Mouse (Mus musculus): Measurements from ENCODE around the gene Fubp3. TPM values are rescaled to one million over a fixed set of nuclear protein-coding genes. Genes with fewer than 3 reads are reported as not detected.
"Not testable (repeated sequence)": the region's sequence is repeated elsewhere in the genome, so short reads cannot be mapped to it uniquely, and the experiment has no call there.

Gene Fubp3
- 32.0 and 36.3 TPM in 2 replicates for total RNA-seq (2017)

DNA sequence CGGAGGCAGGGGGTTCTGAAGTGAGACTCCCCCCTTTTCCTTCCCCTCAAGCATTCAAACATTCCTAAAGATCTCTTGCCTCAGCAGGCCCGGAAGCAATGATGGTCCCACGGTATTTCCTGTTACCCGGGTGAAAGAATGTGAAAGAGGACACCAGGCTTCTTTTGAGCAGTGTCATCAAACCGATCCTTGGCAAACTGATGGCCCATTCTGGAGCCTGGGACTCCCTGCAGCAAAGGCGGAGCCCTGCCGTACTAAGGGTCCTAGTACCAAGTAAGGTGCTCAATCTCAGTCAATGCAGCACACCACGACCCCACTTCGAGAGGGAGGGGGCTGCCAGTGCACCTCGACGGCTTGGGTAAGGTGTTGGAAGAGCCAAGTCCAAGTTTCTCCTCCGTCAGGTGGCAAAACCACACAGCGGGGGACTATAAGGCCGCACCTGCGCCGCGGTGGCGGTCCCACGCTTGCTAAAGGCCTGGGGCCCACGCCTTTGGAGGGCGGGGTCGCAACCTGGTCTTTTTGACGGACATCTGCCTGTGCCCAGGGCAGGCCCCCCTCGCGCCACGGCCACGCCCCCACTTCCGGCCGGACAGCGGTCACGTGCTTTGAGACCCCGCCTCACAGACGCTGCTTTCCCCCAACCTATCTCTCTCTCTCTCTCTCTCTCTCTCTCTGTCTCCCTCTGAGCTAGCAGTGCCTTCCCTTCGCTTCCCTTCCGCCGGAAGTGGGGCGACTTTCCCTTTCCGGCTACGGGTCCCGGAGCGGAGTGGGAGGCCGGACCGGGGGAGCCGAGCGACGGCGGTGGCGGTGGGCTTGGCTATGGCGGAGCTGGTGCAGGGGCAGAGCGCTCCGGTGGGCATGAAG lies at the start of gene Fubp3:
Gene Fubp3, plus strand, starts transcription at position 601 of the 864 bp plus-strand sequence.
- ATAC-seq (replicated peaks in 1 of 2; ENCODE audit: insufficient read depth in 1 of 2, low FRiP score in 2 of 2, low TSS enrichment in 1 of 2, low read depth in 1 of 2, poor library complexity in 2 of 2, severe bottlenecking in 2 of 2), result peak; percentile 44 to 69

DNA sequence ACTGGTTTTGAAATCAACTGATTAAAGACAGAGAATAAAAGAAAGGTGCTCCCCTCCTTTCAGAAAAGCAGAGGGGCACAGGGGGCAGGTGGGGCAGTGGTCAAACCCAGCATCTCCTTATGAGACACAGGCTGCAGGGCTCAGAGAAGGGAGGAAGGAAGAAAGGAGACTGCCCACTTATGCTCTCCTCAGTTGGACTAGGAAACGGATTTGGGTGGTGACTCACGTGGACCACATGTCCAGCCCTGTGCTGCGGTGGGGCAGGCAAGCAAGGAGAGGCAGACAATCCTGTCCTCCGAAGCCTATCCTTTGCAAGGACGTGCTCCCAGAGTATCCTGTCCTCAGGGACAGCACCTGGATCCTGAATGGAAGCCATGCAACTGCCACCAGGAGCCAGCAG lies 47.8 kb upstream of the Fubp3 start:
- ATAC-seq (replicated peaks in 1 of 2; ENCODE audit: insufficient read depth in 1 of 2, low FRiP score in 2 of 2, low TSS enrichment in 1 of 2, low read depth in 1 of 2, poor library complexity in 2 of 2, severe bottlenecking in 2 of 2), result no peak

DNA sequence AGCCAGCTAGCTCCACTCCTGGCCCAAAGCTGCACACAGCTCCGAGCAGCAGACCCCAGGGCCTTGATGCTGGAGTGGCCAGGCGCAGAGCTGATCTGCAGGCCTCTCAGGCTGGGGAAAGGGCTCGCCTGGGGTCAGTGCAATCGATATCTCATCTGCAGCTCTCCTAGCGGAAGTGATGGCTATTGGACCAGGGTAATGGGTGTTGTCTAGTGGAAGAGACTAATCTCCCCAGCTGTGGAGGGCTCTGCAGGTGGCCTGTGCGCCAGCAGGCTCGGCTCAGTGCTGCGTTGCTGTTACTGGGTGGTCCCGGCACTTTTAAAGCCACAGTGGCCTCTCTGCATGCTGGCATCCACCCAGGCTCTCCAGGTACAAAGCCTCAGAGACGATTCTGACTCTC lies 46.7 kb upstream of the Fubp3 start:
- ATAC-seq (replicated peaks in 1 of 2; ENCODE audit: insufficient read depth in 1 of 2, low FRiP score in 2 of 2, low TSS enrichment in 1 of 2, low read depth in 1 of 2, poor library complexity in 2 of 2, severe bottlenecking in 2 of 2), result no peak

DNA sequence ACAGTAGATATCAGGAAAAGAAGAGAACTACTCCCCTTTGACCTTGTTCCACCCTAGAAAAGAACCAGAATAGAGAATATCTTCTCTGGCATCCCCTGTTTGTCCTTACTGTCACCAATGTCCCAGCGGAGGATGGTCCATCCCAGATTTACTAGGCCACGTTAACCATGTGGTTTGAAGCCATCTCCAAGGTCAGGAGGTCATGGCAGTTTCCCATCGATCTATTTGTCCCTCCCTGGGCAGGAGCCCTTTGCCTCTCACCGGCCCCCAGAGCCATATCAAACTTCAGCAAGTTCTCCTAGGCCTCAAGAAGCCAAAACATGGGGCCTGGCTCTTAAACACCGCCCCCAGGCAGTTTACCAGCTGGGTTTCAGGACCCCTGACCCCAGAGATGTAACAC lies 42.2 kb upstream of the Fubp3 start:
- ATAC-seq (replicated peaks in 1 of 2; ENCODE audit: insufficient read depth in 1 of 2, low FRiP score in 2 of 2, low TSS enrichment in 1 of 2, low read depth in 1 of 2, poor library complexity in 2 of 2, severe bottlenecking in 2 of 2), result no peak

DNA sequence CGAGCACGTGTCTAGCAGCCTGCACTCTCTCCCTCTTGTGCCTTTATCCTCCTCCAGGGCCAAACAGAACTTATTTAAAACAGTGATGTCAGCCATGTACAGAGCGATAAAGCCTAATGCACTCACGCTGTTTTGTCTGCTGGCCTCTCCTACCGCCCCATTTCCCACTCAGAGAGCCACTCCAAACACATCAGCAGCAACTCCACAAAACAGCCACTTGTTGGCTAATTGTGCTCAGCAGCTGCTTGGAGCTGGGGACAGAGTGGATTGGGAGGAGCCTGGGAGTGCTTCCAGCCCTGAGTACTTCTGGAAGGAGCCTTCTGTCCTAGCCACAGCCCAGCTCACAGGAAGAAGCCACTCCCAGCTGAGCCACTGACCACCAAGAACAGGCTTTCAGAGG lies 35.4 kb upstream of the Fubp3 start:
- no peak for ATAC-seq (replicated peaks in 1 of 2; ENCODE audit: insufficient read depth in 1 of 2, low FRiP score in 2 of 2, low TSS enrichment in 1 of 2, low read depth in 1 of 2, poor library complexity in 2 of 2, severe bottlenecking in 2 of 2)

DNA sequence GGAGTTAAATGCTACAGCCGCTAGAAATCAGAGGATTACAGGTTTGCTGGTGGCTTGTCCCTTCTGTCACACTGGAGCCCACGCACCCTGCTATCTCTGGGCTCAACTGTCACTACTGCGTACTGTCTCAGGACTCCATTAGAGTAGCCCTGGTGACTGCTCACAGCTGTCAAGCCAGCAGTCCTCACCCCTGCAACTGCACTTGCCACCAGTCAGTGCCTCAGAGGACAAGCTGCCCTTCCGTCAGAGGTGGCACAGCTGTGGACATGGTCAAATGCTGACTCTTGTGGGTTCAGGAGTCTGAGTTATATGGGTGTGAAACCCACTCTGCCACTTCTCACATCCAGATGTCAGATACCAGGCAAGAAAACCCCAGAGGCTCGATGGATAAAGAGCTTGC lies 33.7 kb upstream of the Fubp3 start:
- ATAC-seq (replicated peaks in 1 of 2; ENCODE audit: insufficient read depth in 1 of 2, low FRiP score in 2 of 2, low TSS enrichment in 1 of 2, low read depth in 1 of 2, poor library complexity in 2 of 2, severe bottlenecking in 2 of 2), result no peak

DNA sequence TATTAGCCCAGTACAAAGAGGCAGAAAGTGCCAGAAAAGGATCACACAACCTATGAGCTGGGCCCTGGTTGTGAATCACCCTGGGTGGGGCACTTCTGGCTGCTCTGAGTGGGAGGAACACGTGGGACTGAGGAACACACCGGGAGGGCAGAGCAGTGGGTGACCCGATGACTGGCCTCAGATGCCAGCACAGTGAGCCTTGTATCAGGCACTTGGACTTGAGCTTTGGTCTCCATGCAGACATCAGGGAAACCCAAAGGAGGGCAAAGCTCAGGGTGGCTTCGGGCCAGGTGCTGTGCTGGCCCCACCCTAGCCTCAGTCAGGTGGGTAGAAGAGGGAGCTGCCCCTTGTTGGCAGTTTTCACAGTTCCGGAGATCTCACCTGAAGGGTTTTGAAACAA lies 30.9 kb upstream of the Fubp3 start:
- no peak for ATAC-seq (replicated peaks in 1 of 2; ENCODE audit: insufficient read depth in 1 of 2, low FRiP score in 2 of 2, low TSS enrichment in 1 of 2, low read depth in 1 of 2, poor library complexity in 2 of 2, severe bottlenecking in 2 of 2)

DNA sequence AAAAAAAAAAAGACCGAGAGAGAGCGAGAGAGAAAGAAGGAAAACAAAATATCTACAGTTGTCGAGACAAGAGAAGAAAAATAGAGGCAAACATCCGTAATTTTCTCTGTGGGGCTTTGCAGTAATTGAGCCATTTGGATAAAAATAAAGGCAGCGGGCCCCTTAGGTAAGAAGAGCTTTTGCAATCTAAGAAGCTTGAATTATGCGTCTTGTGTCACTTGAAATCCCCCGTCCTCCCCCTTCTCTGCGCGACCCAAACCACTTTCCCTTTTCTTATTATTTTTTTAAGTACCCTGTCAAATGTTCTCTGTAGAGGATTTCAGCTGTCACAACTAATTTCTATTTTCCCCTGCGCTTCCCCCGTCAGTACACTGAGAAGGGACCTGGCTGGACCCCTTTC lies 24.7 kb upstream of the Fubp3 start:
- no peak for ATAC-seq (replicated peaks in 1 of 2; ENCODE audit: insufficient read depth in 1 of 2, low FRiP score in 2 of 2, low TSS enrichment in 1 of 2, low read depth in 1 of 2, poor library complexity in 2 of 2, severe bottlenecking in 2 of 2)

DNA sequence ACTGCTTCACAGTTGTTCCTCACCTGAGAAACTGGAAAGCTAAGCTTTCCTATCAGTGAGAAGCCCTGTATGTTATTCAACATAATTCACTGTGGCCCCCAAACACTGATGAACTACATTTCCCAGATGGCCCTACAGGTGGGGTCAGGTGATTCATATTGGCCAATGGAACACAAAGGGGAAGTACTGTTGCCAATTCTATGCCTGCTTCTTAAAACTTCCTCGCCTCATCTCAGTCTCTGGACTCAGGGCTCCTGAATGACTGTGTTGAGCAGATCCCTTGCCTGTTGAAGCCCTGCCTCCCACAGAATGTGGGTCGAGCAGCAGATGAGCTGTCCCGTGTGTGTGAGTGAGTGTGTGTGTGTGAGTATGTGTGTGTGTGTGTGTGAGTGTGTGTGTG lies 21.9 kb upstream of the Fubp3 start:
- ATAC-seq (replicated peaks in 1 of 2; ENCODE audit: insufficient read depth in 1 of 2, low FRiP score in 2 of 2, low TSS enrichment in 1 of 2, low read depth in 1 of 2, poor library complexity in 2 of 2, severe bottlenecking in 2 of 2), result no peak

DNA sequence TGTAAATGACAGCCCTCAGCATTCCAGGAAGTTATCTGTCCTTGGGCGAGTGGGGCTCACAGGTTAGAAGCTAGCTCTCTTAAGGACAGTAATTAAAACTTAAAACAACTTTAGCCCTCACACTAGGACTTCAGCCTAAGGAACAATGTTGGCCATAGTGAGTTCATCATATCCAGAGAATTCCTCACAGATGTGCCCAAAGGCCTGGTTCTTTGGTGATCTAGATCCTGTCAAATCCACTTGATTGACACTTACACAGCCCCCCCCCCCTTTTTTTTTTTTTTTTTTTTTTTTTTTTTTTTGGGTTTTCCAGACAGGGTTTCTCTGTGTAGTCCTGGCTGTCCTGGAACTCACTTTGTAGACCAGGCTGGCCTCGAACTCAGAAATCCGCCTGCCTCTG lies 21.1 kb upstream of the Fubp3 start:
- not testable (repeated sequence) for ATAC-seq (replicated peaks in 1 of 2; ENCODE audit: insufficient read depth in 1 of 2, low FRiP score in 2 of 2, low TSS enrichment in 1 of 2, low read depth in 1 of 2, poor library complexity in 2 of 2, severe bottlenecking in 2 of 2)

DNA sequence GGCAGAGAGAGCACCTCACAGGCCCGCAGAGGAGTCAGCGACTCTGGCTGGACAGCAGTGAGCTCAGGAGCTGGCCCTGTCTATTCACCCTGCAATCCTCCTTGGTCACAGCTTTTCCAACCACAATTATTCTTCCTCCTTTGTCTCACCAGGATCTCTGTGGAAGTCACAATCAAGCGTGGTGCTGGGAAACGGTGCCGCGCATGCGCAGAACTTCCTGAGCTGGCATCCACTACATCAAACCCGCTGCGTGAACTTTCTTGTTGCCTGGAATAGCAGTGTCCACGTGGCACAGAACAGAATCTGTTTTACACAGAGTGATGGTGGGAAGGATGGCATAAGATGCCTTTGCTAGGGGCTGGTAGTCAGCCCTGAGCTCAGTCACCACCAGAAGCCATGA lies 20.5 kb upstream of the Fubp3 start:
- ATAC-seq (replicated peaks in 1 of 2; ENCODE audit: insufficient read depth in 1 of 2, low FRiP score in 2 of 2, low TSS enrichment in 1 of 2, low read depth in 1 of 2, poor library complexity in 2 of 2, severe bottlenecking in 2 of 2), result no peak

DNA sequence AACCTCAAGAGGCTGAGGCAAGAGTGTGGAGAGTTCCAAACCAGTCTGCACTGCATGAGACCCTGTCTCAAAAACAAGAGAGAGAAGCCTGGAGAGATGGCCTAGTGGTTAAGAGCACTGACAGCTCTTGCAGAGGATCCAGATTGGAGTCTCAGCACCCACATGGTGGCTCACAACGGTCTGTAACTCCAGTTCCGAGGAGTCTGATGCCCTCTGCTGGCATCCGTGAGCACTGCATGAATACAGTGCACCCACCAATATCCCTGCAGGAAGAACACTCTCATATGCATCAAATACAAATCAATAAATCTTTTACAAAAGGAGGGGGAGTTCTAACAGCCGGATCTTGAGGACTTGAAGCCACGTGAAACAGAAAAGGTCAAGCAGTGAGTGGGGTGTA lies 17.8 kb upstream of the Fubp3 start:
- no peak for ATAC-seq (replicated peaks in 1 of 2; ENCODE audit: insufficient read depth in 1 of 2, low FRiP score in 2 of 2, low TSS enrichment in 1 of 2, low read depth in 1 of 2, poor library complexity in 2 of 2, severe bottlenecking in 2 of 2)

DNA sequence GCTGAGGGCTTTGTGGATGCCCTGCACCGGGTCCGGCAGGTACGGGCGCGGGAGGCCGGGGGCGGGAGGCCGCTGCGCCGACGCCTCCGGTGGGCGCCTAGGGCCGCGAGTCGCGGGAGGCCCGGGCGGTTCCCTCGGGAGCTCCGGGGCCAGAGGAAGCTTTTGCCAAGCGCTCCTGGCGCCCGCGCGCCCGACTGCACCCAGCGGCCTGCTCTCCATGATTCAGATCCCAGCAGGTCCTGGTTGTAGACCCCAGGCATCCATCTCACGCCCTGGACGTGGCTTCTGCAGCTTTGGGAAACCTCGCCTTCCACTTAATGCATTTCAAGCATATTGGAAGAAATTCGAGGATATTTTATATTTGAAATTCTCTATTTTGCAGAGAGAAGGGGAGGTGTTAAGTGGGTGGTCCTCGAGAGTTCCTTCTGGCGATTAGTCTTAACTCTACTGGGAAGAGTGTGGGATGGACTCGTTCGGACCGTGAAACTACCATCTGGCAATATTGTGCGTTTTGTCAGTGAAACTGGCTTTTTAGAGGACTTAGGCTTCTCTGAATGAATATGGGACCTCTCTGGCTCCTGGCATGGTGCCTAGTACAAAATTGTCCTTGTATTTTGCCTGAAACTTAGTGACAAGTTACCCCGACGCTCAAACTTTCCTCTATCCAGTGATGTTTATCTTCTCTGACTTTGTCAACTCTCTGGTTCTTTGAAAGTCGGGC lies 624 bp downstream of the Fubp3 start:
- no peak for ATAC-seq (replicated peaks in 1 of 2; ENCODE audit: insufficient read depth in 1 of 2, low FRiP score in 2 of 2, low TSS enrichment in 1 of 2, low read depth in 1 of 2, poor library complexity in 2 of 2, severe bottlenecking in 2 of 2)

DNA sequence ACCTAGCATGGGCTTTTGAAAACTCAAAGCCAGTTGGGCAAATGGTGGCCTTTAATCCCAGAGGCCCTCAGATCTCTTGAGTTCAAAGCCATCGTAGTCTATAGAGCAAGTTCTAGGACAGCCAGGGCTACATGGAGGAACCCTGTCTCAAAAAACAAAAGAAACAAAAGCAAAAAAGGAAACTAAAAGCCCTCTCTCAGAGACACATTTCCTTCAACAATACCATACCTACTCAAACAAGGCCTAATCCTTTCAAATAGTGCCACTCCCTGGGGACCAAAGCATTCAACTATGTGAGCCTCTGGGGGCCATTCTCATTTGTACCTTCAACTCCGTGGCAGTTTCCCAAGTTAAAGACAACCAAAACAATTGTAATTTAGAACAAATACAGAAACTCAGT lies 9.2 kb downstream of the Fubp3 start:
- no peak for ATAC-seq (replicated peaks in 1 of 2; ENCODE audit: insufficient read depth in 1 of 2, low FRiP score in 2 of 2, low TSS enrichment in 1 of 2, low read depth in 1 of 2, poor library complexity in 2 of 2, severe bottlenecking in 2 of 2)

DNA sequence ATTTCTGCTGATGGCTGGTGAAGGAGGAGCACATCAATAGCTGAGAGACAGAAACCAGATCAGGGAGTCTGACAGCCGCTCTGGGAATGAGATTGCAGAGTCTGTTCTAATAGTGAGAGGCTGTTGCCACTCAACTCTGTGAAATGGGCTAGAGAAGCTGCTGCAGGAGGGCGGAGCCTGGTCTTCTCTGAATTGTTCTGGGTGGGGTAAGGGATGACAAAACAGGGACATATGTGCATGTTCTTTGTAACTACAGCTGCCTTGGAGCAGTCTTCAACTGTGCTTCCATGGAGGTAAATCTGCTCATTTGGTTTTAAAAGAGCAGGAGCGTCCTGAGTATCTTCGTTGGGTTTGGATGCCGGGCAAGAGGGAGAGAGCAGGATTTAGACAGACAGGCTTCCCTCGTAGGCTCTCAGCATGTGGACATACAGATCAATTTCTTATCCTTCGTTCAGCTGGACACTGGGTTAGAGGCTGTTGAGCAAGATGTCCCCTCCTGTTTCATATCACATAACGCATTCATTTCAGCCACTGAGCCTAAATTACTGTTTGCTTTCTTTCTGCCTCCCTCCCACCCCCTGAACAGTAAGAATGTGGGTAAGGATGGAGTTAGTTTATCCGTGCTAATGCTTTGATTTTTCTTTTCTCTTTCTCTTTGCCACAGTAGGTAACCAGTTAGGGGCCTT lies 19.5 kb downstream of the Fubp3 start:
- no peak for ATAC-seq (replicated peaks in 1 of 2; ENCODE audit: insufficient read depth in 1 of 2, low FRiP score in 2 of 2, low TSS enrichment in 1 of 2, low read depth in 1 of 2, poor library complexity in 2 of 2, severe bottlenecking in 2 of 2)

DNA sequence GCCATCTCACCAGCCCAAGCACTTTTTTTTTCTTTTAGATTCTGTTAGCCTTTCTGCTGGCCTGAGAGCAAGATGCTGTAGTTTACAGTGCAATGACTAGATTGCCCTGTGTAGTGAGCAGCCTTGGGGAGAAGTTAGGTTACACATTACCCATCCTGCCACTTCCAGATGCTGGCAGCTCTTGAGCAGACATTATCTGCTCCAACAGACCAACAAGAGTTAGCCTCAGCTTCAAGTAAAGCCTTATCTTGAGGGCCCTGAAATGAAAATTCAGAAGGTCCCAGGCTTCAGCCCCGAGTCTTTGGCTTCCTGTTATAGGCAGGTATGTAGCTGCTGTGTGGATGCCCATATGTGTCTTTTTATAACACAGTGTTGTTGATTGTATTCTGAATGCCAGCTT lies 35.1 kb downstream of the Fubp3 start:
- no peak; a peak in 1 of 4 replicates for ATAC-seq (replicated peaks in 1 of 2; ENCODE audit: insufficient read depth in 1 of 2, low FRiP score in 2 of 2, low TSS enrichment in 1 of 2, low read depth in 1 of 2, poor library complexity in 2 of 2, severe bottlenecking in 2 of 2)

DNA sequence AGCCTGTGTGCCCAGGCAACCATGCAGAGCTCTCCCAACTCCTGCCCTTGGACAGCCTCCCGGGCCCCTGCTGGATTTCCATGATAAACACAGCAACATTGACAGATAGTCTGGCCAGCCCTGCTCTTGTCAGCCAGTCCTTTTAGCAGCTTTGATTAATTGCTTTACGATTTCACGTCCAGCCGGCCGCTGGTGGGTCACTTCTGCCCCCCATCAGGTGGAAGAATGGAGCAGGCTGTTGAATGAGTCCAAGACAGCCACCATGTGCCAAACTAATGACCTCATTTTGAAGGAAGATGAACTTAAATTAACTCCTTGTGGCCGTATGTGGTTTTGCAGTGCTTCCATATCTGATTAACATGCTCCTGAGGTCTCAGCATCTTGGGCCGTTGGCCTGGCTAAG lies 37.4 kb downstream of the Fubp3 start:
- no peak for ATAC-seq (replicated peaks in 1 of 2; ENCODE audit: insufficient read depth in 1 of 2, low FRiP score in 2 of 2, low TSS enrichment in 1 of 2, low read depth in 1 of 2, poor library complexity in 2 of 2, severe bottlenecking in 2 of 2)

DNA sequence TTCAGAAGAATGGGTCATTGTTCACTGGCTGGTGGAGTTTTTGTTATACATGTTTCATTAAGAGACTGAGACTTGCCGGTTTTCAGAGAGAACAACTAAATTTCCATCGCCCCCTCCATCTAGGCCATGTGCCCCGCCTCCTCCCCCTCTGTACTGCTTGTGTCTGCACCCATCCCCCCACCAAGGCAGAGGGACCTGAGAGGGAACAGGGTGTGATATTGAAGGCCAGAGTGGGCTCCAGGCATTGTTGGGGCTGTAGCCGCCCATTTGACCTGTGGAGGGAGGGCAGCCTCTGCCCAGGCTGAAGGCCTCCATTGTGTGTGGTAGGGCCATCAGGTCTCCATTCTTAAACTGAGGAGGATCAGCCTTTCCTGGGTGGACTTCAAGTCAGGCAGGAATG lies 38.5 kb downstream of the Fubp3 start:
- no peak for ATAC-seq (replicated peaks in 1 of 2; ENCODE audit: insufficient read depth in 1 of 2, low FRiP score in 2 of 2, low TSS enrichment in 1 of 2, low read depth in 1 of 2, poor library complexity in 2 of 2, severe bottlenecking in 2 of 2)
